Mouse (Mus musculus): Measurements from ENCODE around the gene Rpgrip1. TPM values are rescaled to one million over a fixed set of nuclear protein-coding genes. Genes with fewer than 3 reads are reported as not detected.

Rpgrip1 gene
- total RNA-seq, 2 experiments from 2014 or later, result 0.12 to 0.56 TPM

GRCm38 (mm10) chr14:52118823-52119608, 8.5 kb downstream of the Rpgrip1 start:
- peak; percentile 47 for DNase-seq

GRCm38 (mm10) chr14:52120169-52120568, 9.7 kb downstream of the Rpgrip1 start:
- no peak for DNase-seq

GRCm38 (mm10) chr14:52123918-52124317, 13.4 kb downstream of the Rpgrip1 start:
- DNase-seq, result peak; percentile 72

GRCm38 (mm10) chr14:52124636-52125035, 14.1 kb downstream of the Rpgrip1 start:
- no peak for DNase-seq

- DNase-seq, result no peak
These were observed 23.1 kb downstream of the Rpgrip1 start for GRCm38 (mm10) chr14:52133584-52133983.

- no peak for DNase-seq
These were observed 30.3 kb downstream of the Rpgrip1 start for GRCm38 (mm10) chr14:52140577-52141444.

GRCm38 (mm10) chr14:52141445-52142127, 31.1 kb downstream of the Rpgrip1 start:
- no peak for DNase-seq

- DNase-seq, result no peak
These were observed 33.7 kb downstream of the Rpgrip1 start for GRCm38 (mm10) chr14:52144165-52144564.

GRCm38 (mm10) chr14:52146540-52146939, 36.0 kb downstream of the Rpgrip1 start:
- DNase-seq, result no peak

- no peak for DNase-seq
These were observed 39.4 kb downstream of the Rpgrip1 start for GRCm38 (mm10) chr14:52149888-52150287.

- DNase-seq, result no peak
These were observed 41.7 kb downstream of the Rpgrip1 start for GRCm38 (mm10) chr14:52152179-52152578.

GRCm38 (mm10) chr14:52152613-52153012, 42.1 kb downstream of the Rpgrip1 start:
- DNase-seq, result no peak

- no peak for DNase-seq
These were observed 44.5 kb downstream of the Rpgrip1 start for GRCm38 (mm10) chr14:52155008-52155407.

- no peak for DNase-seq
These were observed 50.4 kb downstream of the Rpgrip1 start for GRCm38 (mm10) chr14:52160911-52161310.

GRCm38 (mm10) chr14:52166571-52166970, 56.1 kb downstream of the Rpgrip1 start:
- DNase-seq, result no peak

GRCm38 (mm10) chr14:52188788-52189187, 78.3 kb downstream of the Rpgrip1 start:
- no peak for DNase-seq

GRCm38 (mm10) chr14:52189519-52189918, 79.0 kb downstream of the Rpgrip1 start:
- DNase-seq, result no peak

GRCm38 (mm10) chr14:52190740-52191359, 80.3 kb downstream of the Rpgrip1 start:
- peak; percentile 12 for DNase-seq

- DNase-seq, result peak; percentile 29
These were observed 85.2 kb downstream of the Rpgrip1 start for GRCm38 (mm10) chr14:52195691-52196090.

- no peak for DNase-seq
These were observed 86.0 kb downstream of the Rpgrip1 start for GRCm38 (mm10) chr14:52196230-52197155.
